Mouse (Mus musculus) stomach, postnatal 0 days (tissue): ENCODE results near the gene Defa21.
"Not testable (repeated sequence)": the region's sequence is repeated elsewhere in the genome, so short reads cannot be mapped to it uniquely, and the experiment has no call there.

ENCODE experiments used
- CTCF ChIP-seq: IDR thresholded peaks from 2 replicates; pipeline ENCODE4 v1.5.1; 2016; ENCODE audit warnings: antibody characterized with exemption, low read depth, mild to moderate bottlenecking, moderate library complexity
- EP300 ChIP-seq: optimal IDR thresholded peaks from 2 replicates; pipeline ENCODE3; 2016; ENCODE audit warnings: antibody characterized with exemption

GRCm38 (mm10) chr8:21025245-21025644, at the start of gene Defa21:
- TF ChIP-seq EP300, CTCF: not testable (repeated sequence)
